Mouse (Mus musculus) erythroblast, adult 5-6 weeks (primary cell): ENCODE measurements around the gene Senp7. TPM values are rescaled to one million over a fixed set of nuclear protein-coding genes. Genes with fewer than 3 reads are reported as not detected.
A peak's percentile ranks its signal among the peaks of the same experiment; 100 is the strongest.
"Not testable (repeated sequence)": the region's sequence is repeated elsewhere in the genome, so short reads cannot be mapped to it uniquely, and the experiment has no call there.

ENCODE experiments used
- ATAC-seq: replicated peaks from 2 replicates; pipeline ENCODE4 v1.8.0; 2016; ENCODE audit warnings: moderate number of reproducible peaks, mild to moderate bottlenecking, moderate TSS enrichment, inconsistent platforms; ENCODE audit not compliant: poor library complexity, low FRiP score, severe bottlenecking
- total RNA-seq, 2 experiments: library from RNA; stranded (forward) in 1 of 2; stranded (reverse) in 1 of 2; fragments of 150-400 nt in 1 of 2; fragments of 200-764, 138-1000 nt in 1 of 2; gene quantifications; 2 replicates each; pipeline versions ENCODE4 v1.2.3 to v1.2.4; 2015 to 2017; ENCODE audit warnings: low replicate concordance in 2 of 2

Gene Senp7
- total RNA-seq, 2 experiments from 2014 or later: 92.9 to 141 TPM

DNA sequence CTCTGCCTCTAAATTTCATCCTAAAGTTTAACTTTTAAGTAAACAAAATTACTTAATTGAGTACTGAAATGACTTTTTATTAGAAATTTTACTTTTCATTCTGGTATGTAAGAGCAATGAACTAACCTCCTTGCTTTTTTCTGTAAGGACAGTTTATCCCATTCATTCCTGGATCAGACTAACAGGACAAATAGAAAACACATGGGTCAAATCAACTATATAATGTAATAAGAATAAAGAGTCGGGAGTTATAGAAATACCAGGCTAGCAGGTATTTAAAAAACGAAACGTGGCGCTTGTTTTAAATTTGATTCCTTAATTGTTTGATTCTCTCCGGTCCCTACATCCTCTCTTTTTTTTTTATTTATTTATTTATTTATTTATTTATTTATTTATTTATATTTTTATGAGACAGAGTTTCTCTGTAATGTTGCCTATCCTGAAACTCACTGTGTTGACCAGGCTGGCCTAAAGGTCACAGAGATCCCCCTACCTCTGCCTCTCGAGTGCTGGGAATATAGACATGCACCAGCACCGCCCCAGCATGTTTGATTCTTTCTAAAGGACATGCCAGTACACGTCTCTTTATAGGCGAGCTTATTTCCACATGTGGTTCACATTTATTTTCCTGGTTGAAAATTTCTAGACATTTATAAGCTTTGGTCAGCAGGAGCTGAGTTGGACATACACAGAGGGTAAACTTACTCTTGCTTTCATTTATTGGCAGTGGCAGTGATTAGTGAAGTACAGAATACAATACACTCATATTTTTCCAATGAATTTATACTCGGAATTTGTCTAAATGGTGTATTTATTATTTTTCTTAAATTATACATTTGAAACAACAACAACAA lies 69.4 kb downstream of the Senp7 start:
- no peak for ATAC-seq

DNA sequence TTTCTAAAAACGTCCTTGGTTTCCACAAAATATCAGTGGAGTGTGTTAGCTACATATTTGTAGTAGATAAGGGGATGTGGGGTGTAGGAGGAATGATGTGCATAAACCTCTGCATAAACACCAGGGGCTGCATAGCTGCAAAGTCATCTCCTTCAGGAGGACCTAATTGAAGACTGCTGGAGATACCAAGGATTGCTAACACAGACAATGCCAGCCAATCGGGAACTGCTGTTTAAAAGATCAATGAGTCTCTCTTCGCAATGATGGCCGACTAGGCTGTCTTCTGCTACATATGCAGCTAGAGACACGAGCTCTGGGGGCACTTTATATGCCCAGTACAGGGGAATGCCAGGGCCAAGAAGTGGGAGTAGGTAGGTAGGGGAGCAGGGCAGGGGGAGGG lies 74.4 kb downstream of the Senp7 start:
- no peak for ATAC-seq

DNA sequence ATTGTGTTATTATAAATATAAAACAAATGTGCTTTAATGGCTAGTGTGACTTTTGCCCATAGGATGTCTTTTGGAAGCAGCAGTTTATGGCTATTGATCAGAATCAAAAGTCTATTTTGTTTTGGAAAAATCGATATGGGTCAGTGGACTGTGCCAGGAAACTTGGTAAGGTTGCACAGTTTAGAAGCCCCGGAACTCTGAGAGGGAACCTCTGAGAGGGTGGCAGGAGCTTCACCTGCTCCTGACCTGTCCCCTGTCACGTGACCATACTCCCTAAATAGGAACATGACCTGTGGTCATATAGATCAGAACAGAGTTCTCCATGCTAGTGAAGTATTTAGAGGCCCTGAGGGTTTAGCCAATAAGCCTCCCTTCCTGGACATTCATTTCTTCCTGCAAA lies 75.9 kb downstream of the Senp7 start:
- no peak for ATAC-seq

DNA sequence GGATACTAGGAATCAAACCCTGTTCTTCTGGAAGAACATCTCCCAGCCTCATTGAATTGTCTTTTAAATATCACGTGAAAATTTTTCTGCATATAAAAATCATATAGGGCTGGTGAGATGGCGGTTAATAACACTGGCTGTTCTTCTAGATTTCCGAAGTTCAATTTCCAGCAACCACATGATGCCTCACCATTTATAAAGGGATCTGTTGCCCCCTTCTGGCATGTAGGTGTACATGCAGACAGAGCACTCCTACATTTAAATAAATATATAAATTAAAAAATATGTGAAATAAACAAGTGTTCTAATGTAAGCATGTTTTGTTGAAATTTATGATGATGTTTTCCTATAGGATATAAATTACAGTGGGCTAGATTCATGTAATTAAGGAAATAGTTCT lies 83.5 kb downstream of the Senp7 start:
- peak; percentile 73; the same call in 1 of the 2 replicates for ATAC-seq

DNA sequence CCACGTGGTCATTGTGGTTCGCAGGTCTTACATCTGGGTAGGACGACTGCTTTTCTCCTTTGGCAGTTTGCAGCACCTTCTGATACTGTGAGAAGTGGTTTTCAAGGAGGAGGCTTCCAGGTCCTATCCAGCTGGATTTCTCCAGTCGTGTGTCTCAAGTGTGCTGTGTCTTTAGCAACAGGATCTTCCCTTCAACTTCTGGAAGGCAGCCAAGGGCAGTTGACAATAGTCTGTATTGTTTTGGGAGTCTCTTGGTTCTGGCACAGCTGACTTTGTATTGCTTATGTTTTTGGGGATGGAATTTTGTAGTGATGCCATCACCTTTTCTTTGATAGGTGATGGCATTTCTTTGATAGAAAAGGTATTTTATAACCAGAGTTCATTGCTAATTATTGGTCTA lies 86.0 kb downstream of the Senp7 start:
- ATAC-seq: no peak

DNA sequence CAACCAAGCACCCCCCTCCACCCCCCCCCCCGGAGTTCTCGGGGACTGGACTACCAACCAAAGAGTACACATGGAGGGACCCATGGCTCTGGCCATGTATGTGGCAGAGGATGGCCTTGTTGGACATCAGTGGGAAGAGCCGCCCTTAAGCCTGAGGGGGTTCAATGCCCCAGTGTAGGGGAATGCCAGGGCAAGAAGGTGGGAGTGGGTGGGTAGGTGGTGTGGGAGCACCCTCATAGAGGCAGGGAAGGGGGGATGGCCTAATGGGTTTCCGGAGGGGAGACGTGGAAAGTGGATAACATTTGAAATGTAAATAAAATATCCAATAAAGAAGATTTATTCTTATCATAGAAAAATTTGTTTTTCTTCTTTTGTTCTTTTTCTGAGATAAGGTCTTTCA lies 89.5 kb downstream of the Senp7 start:
- ATAC-seq: not testable (repeated sequence)

DNA sequence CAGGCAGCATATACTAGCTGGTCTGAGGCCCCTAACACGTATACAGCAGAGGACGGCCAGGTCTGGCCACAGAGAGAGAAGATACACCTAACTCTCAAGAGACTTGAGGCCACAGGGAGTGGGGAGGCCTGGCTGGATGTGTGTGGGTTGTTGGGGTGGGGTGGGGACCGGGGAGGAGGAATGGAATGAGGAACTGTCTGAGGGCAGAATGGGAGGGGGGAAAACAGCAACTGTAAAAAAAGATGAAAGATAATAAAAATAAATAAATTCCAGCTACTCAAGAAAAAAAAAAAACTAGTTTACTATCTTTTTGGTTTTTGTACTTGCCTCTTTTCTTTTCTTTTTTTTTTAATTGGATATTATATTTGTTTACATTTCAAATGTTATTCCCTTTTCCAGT lies 91.8 kb downstream of the Senp7 start:
- ATAC-seq: no peak

DNA sequence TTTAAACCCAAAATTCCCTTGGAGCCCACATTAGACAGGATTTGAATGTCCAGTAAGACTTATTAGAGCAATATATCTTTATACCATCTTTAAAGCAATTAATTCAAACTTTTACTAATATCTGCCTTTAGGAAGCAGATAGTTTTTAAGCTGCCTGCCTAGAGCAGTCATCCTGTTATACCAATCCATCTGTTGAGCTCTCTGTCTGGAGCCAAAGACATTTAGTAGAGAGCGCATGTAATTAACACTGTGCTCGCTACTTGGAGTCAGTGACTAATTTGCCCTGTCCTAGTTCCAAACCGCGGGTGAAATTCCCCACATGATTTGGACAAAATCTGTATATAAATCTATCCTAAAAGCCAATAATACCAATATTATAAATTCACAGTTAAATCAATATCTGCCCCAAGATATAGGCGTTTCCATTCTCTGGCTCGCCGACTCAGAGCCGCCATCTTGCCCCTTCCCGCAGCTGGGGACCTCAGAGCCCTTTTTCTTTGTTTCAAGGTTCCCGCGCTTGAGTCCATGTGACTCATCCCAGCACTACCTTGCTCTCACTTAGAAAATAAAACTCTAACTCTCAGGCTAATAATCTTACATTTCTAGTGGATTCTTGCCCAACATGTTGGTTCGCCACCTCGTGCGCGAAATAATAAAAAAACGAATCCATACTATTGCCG lies 96.9 kb downstream of the Senp7 start:
- no peak for ATAC-seq

DNA sequence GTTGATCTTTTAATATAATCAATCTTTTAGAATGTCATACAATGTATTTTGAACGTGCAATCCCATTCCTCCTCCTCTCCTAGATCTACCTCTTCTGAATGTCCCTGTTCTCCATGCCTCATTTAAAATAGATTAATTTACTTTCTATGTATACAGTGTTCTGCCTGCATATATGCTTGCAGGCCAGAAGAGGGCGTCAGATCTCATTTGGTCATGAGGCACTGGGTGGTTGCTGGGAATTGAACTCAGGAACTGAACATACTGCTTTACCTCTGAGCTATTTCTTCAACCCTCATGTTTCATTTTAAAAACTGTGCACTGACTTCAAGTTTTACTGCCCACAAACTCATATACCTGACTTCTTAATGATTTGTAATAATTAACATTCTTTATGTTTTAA lies 99.5 kb downstream of the Senp7 start:
- no peak for ATAC-seq

DNA sequence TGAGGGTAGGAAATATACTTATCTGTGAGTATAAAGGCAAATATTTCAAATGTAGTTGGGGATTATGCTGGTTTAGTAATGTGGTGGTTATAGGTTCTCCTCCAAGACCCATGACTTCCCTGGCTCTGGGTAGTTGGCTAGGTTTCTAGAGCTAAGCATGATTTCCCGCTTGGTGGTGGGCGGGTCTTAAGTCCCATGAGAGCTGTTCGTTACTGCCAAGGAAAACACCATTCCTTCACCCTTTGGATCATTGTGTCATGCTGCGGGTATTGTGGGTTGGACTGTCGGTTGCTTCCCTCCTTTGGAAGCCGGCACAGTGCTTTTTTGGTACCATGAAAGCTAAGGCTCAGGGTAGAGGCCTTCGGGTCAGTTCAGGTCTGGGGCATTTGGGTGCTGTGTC lies 115.3 kb downstream of the Senp7 start:
- no peak for ATAC-seq

DNA sequence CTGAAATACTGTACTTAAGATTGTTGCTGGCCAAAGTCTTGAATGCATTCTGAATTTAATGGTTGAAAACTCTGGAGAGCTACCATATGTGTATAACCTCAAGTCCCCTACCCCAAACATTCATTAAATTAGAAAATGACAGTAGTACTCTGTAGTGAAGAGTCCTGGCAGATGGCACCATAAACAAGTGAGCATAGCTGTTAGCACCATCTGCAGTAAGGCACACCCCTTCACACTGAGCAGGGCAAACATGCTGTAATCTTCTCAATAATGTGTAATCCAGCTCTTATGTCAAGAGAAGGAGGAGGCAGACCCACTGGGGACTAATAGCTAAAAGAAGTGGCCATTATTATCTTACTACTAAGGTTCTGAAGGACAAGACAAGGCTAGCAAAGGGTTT lies 122.1 kb downstream of the Senp7 start:
- ATAC-seq: no peak

DNA sequence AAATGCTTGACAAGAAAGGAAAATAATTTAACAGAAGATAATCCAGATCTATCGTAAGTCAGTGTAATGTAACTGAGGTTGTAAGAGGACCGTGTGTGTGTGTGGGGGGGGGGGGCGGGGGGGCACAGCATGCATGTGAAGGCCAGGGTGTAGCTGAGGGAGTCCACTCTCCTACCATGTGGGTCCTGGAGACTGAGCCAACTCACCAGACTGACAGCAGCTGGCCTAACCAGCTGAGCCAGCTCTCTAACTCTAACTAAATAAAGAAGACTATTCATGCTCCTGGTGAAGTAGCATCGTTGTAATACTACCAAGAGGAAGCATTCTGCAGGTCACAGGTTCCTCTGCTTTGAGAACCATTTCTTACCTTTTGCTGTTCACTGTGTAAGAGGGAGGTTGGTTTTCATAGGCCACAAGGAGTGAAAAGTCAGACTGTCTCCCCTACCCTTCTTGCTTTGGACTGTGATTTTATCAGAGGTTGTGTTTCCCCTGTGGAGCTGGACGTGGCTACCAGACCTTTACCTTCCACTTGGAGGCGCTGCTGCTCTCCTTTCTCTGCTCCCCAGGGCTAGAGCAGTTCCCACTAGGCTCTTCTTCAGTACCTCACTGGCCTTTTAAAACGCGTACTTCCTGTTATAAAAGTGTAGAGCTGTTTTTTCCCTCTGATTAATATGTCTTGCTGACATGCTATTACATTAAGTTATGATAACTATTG lies 127.9 kb downstream of the Senp7 start:
- ATAC-seq: no peak

DNA sequence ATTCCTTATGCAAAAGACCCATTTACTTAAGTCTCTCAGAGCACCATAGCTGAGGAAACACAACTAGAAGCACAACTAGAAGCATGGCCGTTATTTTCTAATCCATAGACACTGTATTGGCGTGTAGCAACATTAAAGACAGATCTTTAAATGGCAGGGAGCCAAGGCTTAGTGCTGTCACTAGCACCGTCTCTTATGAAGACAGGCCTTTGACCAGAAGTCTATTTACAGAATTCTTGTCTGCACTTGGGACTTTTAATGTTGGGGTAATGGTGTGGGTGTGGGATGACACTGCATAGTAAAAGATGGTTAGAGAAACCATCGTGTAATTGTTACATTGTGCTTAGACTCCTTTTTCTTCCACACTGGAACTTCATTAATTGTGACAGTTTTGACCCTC lies 138.7 kb downstream of the Senp7 start:
- no peak for ATAC-seq

DNA sequence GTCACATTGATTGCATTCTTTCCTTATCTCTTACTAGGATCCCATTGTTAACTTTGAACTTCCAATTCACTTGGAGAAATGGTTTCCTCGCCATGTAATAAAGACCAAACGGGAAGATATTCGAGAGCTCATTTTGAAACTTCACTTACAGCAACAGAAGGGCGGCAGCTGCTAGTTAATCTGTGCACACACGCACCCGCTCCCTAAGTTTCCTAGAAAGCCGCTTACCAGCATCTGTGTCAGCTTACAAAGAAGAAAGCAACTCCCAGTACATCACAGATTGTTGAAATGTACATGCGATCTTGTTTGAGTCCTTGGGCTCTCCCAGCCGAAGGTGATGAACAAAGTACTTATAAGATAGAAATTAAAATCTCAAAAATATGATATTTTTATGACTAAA lies 140.1 kb downstream of the Senp7 start:
- ATAC-seq: no peak

DNA sequence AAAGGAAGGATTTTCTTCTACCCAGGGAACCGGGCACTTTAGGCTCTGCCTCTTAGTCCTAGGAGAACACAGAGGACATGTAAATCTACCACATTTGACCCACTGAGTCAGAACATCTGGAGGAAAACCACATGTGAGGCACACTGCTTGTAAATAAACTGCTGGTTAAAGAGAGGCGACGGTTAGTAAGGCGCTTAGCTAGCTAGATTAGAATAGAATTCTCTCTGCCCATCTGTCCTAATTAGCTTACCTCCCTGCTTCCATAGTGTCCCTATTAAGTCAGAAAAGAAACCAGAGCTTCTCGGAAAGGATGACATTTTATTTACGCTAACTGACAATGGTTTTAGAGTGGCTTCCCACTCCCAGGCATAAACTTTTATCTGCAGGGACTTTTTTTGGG lies 155.9 kb downstream of the Senp7 start, which contains the start of gene Impg2:
Impg2 (plus strand) TSS at position 263 of the 400 bp plus-strand sequence.
- ATAC-seq: no peak

DNA sequence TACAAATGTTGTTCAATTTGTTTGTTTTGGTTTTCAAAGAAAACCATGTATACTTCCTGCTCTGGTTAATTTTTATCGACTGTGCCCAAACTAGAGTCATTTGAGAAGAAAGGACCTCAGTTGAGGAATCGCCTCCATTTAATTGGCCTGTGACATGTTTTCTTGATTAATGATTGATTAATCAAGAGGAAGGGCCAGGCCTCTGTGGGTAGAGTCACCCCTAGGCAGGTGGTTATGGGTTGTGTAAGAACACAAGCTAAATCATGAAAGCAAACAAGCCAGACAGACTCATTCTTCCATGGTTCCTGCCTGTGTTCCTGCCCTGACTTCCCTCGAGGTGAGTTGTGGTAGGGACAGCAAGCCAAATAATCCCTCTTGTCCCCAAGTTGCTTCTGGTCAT lies 164.6 kb downstream of the Senp7 start:
- ATAC-seq: no peak

DNA sequence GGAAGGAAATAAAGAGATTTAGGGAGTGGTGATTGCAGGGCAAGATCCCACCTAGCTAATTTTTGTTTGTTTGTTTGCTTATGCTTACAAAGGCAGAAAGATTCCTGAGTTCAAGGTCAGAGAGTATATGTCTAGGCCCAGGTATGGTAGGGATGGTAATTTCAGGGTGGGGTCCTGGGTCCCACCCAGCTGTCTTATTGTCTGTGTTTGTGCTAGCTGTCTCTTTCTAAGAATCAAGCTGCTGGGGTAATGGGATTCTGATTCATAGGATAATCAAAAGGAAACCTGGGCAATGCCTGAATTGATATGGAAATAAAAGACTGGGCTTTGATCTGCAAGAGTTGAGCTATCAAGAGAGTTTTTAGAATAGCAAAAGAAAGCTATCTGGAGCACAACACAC lies 179.5 kb downstream of the Senp7 start:
- no peak for ATAC-seq

DNA sequence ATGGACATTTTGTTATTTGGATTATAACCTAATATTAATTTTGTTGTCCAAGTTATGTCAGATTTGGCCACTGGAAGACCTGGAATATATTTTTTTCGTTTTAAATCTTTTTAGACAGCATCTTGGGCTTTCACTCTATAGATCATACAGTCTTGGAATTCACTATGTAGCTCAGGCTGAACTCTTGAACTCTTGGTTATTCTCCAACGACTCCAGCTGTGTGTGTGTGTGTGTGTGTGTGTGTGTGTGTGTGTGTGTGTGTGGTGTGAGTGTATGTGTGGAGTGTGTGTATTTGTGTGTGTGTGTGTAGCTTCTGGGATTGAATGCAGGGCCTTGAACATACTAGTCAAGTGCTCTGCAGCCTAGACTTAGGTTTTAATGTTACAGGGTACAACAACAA lies 181.3 kb downstream of the Senp7 start:
- no peak for ATAC-seq

DNA sequence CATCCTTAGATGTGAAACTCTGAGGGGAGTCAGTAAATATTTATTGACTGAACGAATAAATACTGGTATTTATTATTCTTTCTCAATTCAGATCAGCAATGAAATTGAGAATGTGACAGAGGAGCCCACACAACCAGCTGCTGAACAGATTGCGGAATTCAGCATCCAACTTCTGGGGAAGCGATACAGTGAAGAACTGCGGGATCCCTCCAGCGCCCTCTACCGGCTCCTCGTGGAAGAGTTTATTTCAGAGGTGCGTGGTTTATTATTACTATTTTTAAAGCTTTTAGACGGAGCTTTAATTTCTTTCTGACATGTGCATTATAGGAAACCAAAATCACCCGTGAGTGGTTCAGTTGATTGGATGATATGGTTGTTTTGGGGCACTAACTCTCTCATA lies 183.2 kb downstream of the Senp7 start:
- no peak for ATAC-seq

DNA sequence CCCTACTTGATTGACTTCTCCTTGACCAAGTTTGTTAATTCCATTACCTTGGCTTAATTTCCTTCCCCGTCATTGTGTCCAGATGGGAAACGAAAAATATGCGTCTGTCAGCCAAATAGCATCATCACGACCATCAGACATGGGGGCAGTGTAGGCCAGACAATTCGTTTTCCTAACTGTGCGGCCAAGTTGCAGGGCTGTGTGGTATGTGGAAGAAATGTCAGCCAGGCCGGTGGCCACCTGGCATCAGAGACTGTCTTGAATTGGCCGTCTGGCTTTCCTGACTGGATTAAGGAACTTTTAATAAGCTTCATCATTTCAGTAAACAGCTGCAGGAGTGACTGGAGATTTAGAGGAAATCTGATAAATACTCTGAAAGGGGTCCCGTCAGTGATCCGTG lies 184.6 kb downstream of the Senp7 start:
- ATAC-seq: no peak
